Mouse (Mus musculus) stomach, embryonic 15.5 days (tissue): ENCODE results near the gene Ap1g1. TPM values are rescaled to one million over a fixed set of nuclear protein-coding genes. Genes with fewer than 3 reads are reported as not detected.

Experiments used
- ATAC-seq: fragments of 200-750 bp; cut with Nextera tagmentation; 2 replicates; pipeline ENCODE4 v1.8.0; 2017; ENCODE audit warnings: low read depth, moderate number of reproducible peaks, moderate TSS enrichment; ENCODE audit not compliant: insufficient read depth, low FRiP score
- H3K27ac ChIP-seq: fragments of 300-500 bp; sonication (generic); 2 replicates; pipeline ENCODE4 v1.5.1; 2015; ENCODE audit warnings: mild to moderate bottlenecking, inconsistent platforms
- H3K27me3 ChIP-seq: fragments of 300-500 bp; sonication (generic); replicated peaks from 2 replicates; pipeline ENCODE4 v1.6.1; 2015; ENCODE audit warnings: inconsistent platforms
- H3K36me3 ChIP-seq: fragments of 300-500 bp; sonication (generic); 2 replicates; pipeline ENCODE4 v1.6.1; 2015; ENCODE audit warnings: inconsistent platforms
- H3K4me1 ChIP-seq: fragments of 300-500 bp; sonication (generic); 2 replicates; pipeline ENCODE4 v1.6.1; 2015; ENCODE audit warnings: inconsistent platforms
- H3K4me2 ChIP-seq: fragments of 300-500 bp; sonication (generic); 2 replicates; pipeline ENCODE4 v1.6.1; 2015; ENCODE audit warnings: mild to moderate bottlenecking, inconsistent platforms
- H3K4me3 ChIP-seq: fragments of 300-500 bp; sonication (generic); replicated peaks from 2 replicates; pipeline ENCODE4 v1.5.1; 2015; ENCODE audit warnings: inconsistent platforms
- H3K9ac ChIP-seq: fragments of 300-500 bp; sonication (generic); 2 replicates; pipeline ENCODE4 v1.6.1; 2015; ENCODE audit warnings: inconsistent platforms
- H3K9me3 ChIP-seq: fragments of 300-500 bp; sonication (generic); 2 replicates; pipeline ENCODE4 v1.6.1; 2016; ENCODE audit warnings: inconsistent platforms
- WGBS: fragments of 180-500 bp; shearing (Covaris S2); methylation state at CpG from one replicate; pipeline ENCODE4 v1.1.7; 2015; 5-methylcytosine and 5-hydroxymethylcytosine counted together
- polyA plus RNA-seq: library from polyadenylated mRNA; unstranded; fragments of >200 nt; fragmentation: Nextera tagmentation; extraction: Ambion mirVana; gene quantifications from 2 replicates; pipeline ENCODE4 v1.2.1, GENCODE M21; 2015

Gene Ap1g1
- polyA plus RNA-seq, 1 experiment from 2014 or later = 36.3 TPM

GRCm38 (mm10) chr8:109839822-109840221, 61.5 kb downstream of the Ap1g1 start:
- no peak overlapping the region for H3K9ac ChIP-seq
- no peak overlapping the region for H3K4me3 ChIP-seq
- H3K9me3 ChIP-seq = no peaks in the 10 kb centered on the region
- peaks cover 22% of the 10 kb centered on the region for H3K36me3 ChIP-seq
- no peak for ATAC-seq
- no peaks in the 10 kb centered on the region for H3K27me3 ChIP-seq
- H3K4me1 ChIP-seq = no peaks in the 10 kb centered on the region
- H3K27ac ChIP-seq = no peak overlapping the region
- H3K4me2 ChIP-seq = no peak overlapping the region
- 81% methylated on average over 2 of the region's 2 CpGs for WGBS

- H3K27ac ChIP-seq = no peak overlapping the region
- no peak for ATAC-seq
- H3K9ac ChIP-seq = no peak overlapping the region
- no peaks in the 10 kb centered on the region for H3K27me3 ChIP-seq
- 94% methylated on average over 1 of the region's 1 CpGs for WGBS
- no peaks in the 10 kb centered on the region for H3K9me3 ChIP-seq
- no peak overlapping the region for H3K4me2 ChIP-seq
- no peaks in the 10 kb centered on the region for H3K4me1 ChIP-seq
- H3K4me3 ChIP-seq = no peak overlapping the region
- H3K36me3 ChIP-seq = peaks cover 19% of the 10 kb centered on the region
These were observed 64.1 kb downstream of the Ap1g1 start for GRCm38 (mm10) chr8:109842468-109842867.

- Histone ChIP-seq H3K9me3 (no peaks in the 10 kb centered on the region), H3K27ac (no peak overlapping the region), H3K4me1 (no peaks in the 10 kb centered on the region), H3K9ac (no peak overlapping the region), H3K36me3 (peaks cover 30% of the 10 kb centered on the region), H3K27me3 (no peaks in the 10 kb centered on the region), H3K4me3 (no peak overlapping the region), H3K4me2 (no peak overlapping the region)
- 77% methylated on average over 2 of the region's 2 CpGs for WGBS
- no peak for ATAC-seq
These were observed 69.5 kb downstream of the Ap1g1 start for GRCm38 (mm10) chr8:109847866-109848265.

GRCm38 (mm10) chr8:109848981-109849380, 70.6 kb downstream of the Ap1g1 start:
- Histone ChIP-seq H3K27ac (no peak overlapping the region), H3K36me3 (peaks cover 25% of the 10 kb centered on the region), H3K27me3 (no peaks in the 10 kb centered on the region), H3K9ac (no peak overlapping the region), H3K9me3 (no peaks in the 10 kb centered on the region), H3K4me3 (no peak overlapping the region), H3K4me2 (no peak overlapping the region), H3K4me1 (no peaks in the 10 kb centered on the region)
- WGBS = 83% methylated on average over 3 of the region's 3 CpGs
- no peak for ATAC-seq

GRCm38 (mm10) chr8:109853423-109853822, 75.1 kb downstream of the Ap1g1 start:
- Histone ChIP-seq H3K4me3 (no peak overlapping the region), H3K27ac (no peak overlapping the region), H3K27me3 (no peaks in the 10 kb centered on the region), H3K4me2 (no peak overlapping the region), H3K9me3 (no peaks in the 10 kb centered on the region), H3K4me1 (no peaks in the 10 kb centered on the region), H3K36me3 (peaks cover 39% of the 10 kb centered on the region), H3K9ac (no peak overlapping the region)
- 37% methylated on average over 6 of the region's 6 CpGs for WGBS
- ATAC-seq = no peak

DNA sequence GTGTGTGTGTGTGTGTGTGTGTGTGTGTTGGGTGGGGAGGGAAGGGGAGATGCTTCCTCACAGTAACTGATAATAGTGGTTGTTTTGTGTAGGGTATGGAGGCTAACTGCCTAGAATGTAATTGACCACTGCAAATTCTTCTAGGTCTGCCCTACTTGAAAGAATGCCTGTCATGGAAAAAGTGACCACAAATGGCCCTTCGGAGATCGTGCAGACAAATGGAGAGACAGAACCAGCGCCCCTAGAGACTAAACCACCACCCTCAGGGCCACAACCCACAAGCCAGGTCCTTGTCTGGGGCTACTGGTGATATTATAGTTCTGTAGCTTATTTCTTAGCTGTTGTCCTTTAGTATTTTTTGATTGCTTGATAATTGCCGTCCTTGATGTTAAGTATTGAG, 76.2 kb downstream of the Ap1g1 start:
- Histone ChIP-seq H3K27me3 (no peaks in the 10 kb centered on the region), H3K4me3 (no peak overlapping the region), H3K27ac (no peak overlapping the region), H3K36me3 (peaks cover 37% of the 10 kb centered on the region), H3K4me2 (no peak overlapping the region), H3K4me1 (no peaks in the 10 kb centered on the region), H3K9ac (no peak overlapping the region), H3K9me3 (no peaks in the 10 kb centered on the region)
- ATAC-seq = no peak
- 92% methylated on average over 4 of the region's 4 CpGs for WGBS

DNA sequence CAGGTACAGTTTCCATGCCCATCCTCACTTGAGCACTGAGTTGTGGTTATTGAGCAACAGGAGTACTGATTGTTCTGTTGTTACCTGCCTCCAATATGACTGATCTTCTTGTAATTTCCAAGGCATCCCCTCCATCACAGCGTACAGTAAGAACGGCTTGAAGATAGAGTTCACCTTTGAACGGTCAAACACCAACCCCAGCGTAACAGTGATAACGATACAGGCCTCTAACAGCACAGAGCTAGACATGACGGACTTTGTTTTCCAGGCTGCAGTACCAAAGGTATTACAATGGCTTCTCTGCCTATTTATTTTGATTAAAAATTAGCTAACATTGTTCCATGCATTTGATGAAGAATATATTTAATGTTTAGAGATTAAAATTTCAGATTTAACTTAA, 77.1 kb downstream of the Ap1g1 start:
- 90% methylated on average over 6 of the region's 6 CpGs for WGBS
- no peaks in the 10 kb centered on the region for H3K27me3 ChIP-seq
- H3K9me3 ChIP-seq = no peaks in the 10 kb centered on the region
- no peak for ATAC-seq
- H3K9ac ChIP-seq = no peak overlapping the region
- H3K4me3 ChIP-seq = no peak overlapping the region
- no peak overlapping the region for H3K4me2 ChIP-seq
- H3K4me1 ChIP-seq = no peaks in the 10 kb centered on the region
- H3K27ac ChIP-seq = no peak overlapping the region
- H3K36me3 ChIP-seq = peaks cover 35% of the 10 kb centered on the region

DNA sequence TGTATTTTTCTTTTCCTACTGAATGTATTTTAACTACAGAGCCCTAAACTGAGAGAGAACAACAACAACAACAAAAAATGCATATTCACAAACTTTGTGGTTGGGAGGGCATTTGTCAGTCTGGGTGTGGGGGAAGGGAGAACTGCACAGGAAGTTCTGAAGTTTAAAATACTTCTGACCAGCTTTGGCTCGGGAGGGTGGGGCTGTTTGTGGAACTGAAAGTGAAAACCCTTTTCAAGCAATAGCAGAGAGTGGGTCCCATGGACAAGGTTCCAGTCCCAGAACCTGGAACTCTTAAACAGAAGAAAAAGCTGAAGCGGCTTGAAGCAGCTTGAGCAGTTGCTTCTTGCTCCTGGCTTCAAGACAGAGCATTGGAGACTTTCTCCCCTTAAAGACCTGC, 85.0 kb downstream of the Ap1g1 start:
- Histone ChIP-seq H3K4me2 (no peak overlapping the region), H3K27me3 (no peaks in the 10 kb centered on the region), H3K4me1 (peaks cover 4% of the 10 kb centered on the region; the same call in 1 of the 2 replicates), H3K36me3 (peaks cover 9% of the 10 kb centered on the region), H3K27ac (no peak overlapping the region; the same call in 1 of the 2 replicates), H3K9me3 (no peaks in the 10 kb centered on the region), H3K4me3 (no peak overlapping the region), H3K9ac (no peak overlapping the region)
- ATAC-seq = no peak
- WGBS = 60% methylated on average over 2 of the region's 2 CpGs

DNA sequence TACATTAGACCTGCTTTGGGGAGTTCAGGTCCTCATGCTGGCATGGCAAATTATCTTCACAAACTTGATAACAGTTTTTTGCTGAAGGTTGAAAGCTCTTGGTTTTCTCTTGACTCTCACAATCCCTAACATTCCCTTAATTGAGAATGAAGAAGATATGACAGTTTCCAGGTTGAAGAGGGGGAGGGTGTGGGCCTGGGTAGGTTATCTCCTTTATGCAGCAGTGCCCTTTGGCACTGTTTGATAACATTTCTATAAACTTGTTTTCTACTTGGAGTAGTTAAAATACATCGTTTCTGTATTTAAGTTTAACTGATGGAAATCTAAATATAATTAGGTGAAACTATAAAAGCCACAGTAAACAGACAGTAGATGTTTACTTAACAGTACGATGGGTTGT, 86.4 kb downstream of the Ap1g1 start:
- H3K27me3 ChIP-seq = no peaks in the 10 kb centered on the region
- H3K36me3 ChIP-seq = peaks cover 9% of the 10 kb centered on the region
- H3K4me3 ChIP-seq = no peak overlapping the region
- H3K4me2 ChIP-seq = no peak overlapping the region
- no peaks in the 10 kb centered on the region for H3K9me3 ChIP-seq
- ATAC-seq = no peak
- H3K9ac ChIP-seq = no peak overlapping the region
- H3K27ac ChIP-seq = no peak overlapping the region
- 46% methylated on average over 2 of the region's 2 CpGs for WGBS
- H3K4me1 ChIP-seq = peaks cover 4% of the 10 kb centered on the region; the same call in 1 of the 2 replicates

- 76% methylated on average over 4 of the region's 4 CpGs for WGBS
- H3K4me1 ChIP-seq = peaks cover 4% of the 10 kb centered on the region; the same call in 1 of the 2 replicates
- no peaks in the 10 kb centered on the region for H3K27me3 ChIP-seq
- H3K4me3 ChIP-seq = no peak overlapping the region
- H3K9me3 ChIP-seq = no peaks in the 10 kb centered on the region
- H3K27ac ChIP-seq = no peak overlapping the region
- peaks cover 6% of the 10 kb centered on the region for H3K36me3 ChIP-seq
- ATAC-seq = no peak
- H3K4me2 ChIP-seq = no peak overlapping the region
- H3K9ac ChIP-seq = no peak overlapping the region
These were observed 87.2 kb downstream of the Ap1g1 start for GRCm38 (mm10) chr8:109865536-109865935.

- Histone ChIP-seq H3K4me1 (peaks cover 4% of the 10 kb centered on the region; the same call in 1 of the 2 replicates), H3K4me3 (no peak overlapping the region), H3K36me3 (no peaks in the 10 kb centered on the region), H3K27ac (no peak overlapping the region), H3K4me2 (no peak overlapping the region), H3K9me3 (no peaks in the 10 kb centered on the region), H3K9ac (no peak overlapping the region), H3K27me3 (no peaks in the 10 kb centered on the region)
- ATAC-seq = no peak
- WGBS = 86% methylated on average over 5 of the region's 5 CpGs
These were observed 88.3 kb downstream of the Ap1g1 start for GRCm38 (mm10) chr8:109866690-109867089.

DNA sequence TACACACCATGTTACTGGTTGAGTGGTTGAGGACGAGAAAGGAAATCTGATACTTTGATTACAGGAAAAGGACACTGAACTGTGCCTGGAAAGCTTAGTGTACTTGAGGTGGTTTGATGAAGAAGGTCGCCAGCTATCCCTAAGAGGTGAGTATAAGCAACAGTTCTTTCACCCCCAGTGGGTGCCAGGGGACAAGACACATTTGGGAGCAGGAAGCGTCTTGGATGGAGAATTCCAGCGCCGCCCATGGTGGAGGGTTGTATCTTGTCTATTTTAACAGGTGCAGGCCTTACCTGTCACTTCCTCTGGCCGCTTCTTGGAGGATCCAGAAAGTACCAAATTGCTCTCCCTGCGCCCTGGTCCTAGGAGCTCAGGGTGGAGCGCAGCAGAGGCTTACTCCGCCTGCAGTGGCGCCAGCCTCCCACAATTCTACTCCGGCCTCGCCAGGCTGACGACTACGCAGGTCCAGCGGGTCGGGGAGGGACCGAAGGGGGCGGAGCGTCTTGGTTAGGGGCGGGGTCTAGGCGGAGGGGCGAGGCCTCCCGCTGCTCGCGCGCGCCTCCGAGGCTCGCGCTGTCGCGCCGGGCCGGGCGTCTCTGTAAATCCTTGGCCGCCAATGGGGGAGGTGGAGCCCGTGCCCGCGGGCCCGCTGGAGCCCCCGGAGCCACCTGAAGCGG, 89.8 kb downstream of the Ap1g1 start, which contains the start of gene Phlpp2:
Phlpp2 (plus strand) TSS at position 540 of the 677 bp plus-strand sequence.
- Histone ChIP-seq H3K9me3 (no peaks in the 10 kb centered on the region), H3K4me3 (peak within 1 kb of the TSS; percentile 95), H3K36me3 (no peaks in the 10 kb centered on the region), H3K27me3 (no peaks in the 10 kb centered on the region), H3K4me2 (peak within 1 kb of the TSS; percentile 72), H3K27ac (peak within 1 kb of the TSS; percentile 89), H3K4me1 (peaks cover 4% of the 10 kb centered on the region; the same call in 1 of the 2 replicates), H3K9ac (peak within 1 kb of the TSS; percentile 78)
- WGBS = 1% methylated on average over 42 of the region's 42 CpGs
- peak; percentile 97 for ATAC-seq
